Mouse (Mus musculus) C2C12 (cell line): ENCODE data around the gene Ap1m1. TPM values are rescaled to one million over a fixed set of nuclear protein-coding genes. Genes with fewer than 3 reads are reported as not detected.

Source experiments
- polyA plus RNA-seq: library from polyadenylated mRNA; unstranded; fragments of >200 nt; fragmentation: generic; extraction: Trizol; gene quantifications from one replicate; pipeline ENCODE4 v1.2.1, GENCODE M21; 2012; ENCODE audit warnings: missing spikeins

Gene Ap1m1
- polyA plus RNA-seq, 1 experiment, result 77.7 TPM

Other genes with a start within 250 kb of the Ap1m1 start
- not detected for gene Cyp4f18, start 230.4 kb upstream of the Ap1m1 start, polyA plus RNA-seq
- not detected for gene Olfr372, start 198.8 kb upstream of the Ap1m1 start, polyA plus RNA-seq
- not detected for gene Olfr373, start 156.8 kb upstream of the Ap1m1 start, polyA plus RNA-seq
- gene Olfr374, start 133.0 kb upstream of the Ap1m1 start, polyA plus RNA-seq, result 0.01 TPM
- 434 TPM for gene Tpm4, start 105.0 kb upstream of the Ap1m1 start, polyA plus RNA-seq
- gene Rab8a, start 78.8 kb upstream of the Ap1m1 start, polyA plus RNA-seq, result 122 TPM
- gene Hsh2d, start 50.4 kb upstream of the Ap1m1 start, polyA plus RNA-seq, result 0.04 TPM
- not detected for gene Cib3, start 27.2 kb upstream of the Ap1m1 start, polyA plus RNA-seq
- gene Gm11034, start 26.4 kb upstream of the Ap1m1 start, polyA plus RNA-seq, result not detected
- gene Fam32a, start 20.3 kb upstream of the Ap1m1 start, polyA plus RNA-seq, result 40.7 TPM
- 107 TPM for gene Gm10282, start 65.2 kb downstream of the Ap1m1 start, polyA plus RNA-seq
- 9.9 TPM for gene Klf2, start 79.0 kb downstream of the Ap1m1 start, polyA plus RNA-seq
- gene Eps15l1, start 181.4 kb downstream of the Ap1m1 start, polyA plus RNA-seq, result 29.4 TPM
- gene Calr3, start 203.9 kb downstream of the Ap1m1 start, polyA plus RNA-seq, result 1.6 TPM
- 5.9 TPM for gene 1700030K09Rik, start 203.9 kb downstream of the Ap1m1 start, polyA plus RNA-seq
- 56.9 TPM for gene Cherp, start 235.2 kb downstream of the Ap1m1 start, polyA plus RNA-seq